In genomic region chr3:122408798-122409311, GRCm38 (mm10) we compare ENCODE assay signal across 20 mouse cellular contexts.
DNase-seq lines count a peak whose midpoint lies in the region; ATAC-seq and TF ChIP-seq lines count a peak whose summit lies in the region.
"Had no signal": no experiment of that assay in that cellular context is flagged by ENCODE, and none has a peak within 500 bp of the region (broad histone marks: within the 10 kb centered on the region; RNA-seq: fewer than 3 reads in every experiment).

No protein-coding gene starts in this region.

- H3K27me3 ChIP-seq in liver, postnatal 0 days (ENCODE audit: insufficient read depth, low read length) = no peaks in the 10 kb centered on the region
- H3K27me3 ChIP-seq in stomach, postnatal 0 days (ENCODE audit: control insufficient read depth, insufficient read depth, low read length) = no peaks in the 10 kb centered on the region
- H3K27me3 ChIP-seq: neural tube, embryonic 12.5 days; stomach, embryonic 15.5 days had no signal

- DNase-seq in liver, postnatal 0 days = no peak
- DNase-seq in liver (no peak), NIH3T3 (ENCODE audit: low read depth) (peak; percentile 22)
- peak; percentile 58 for DNase-seq in lung, postnatal 10 days
- DNase-seq in stomach, postnatal 0 days (ENCODE audit: low spot score) = no peak
- DNase-seq in layer of hippocampus, adult 11-12 months (ENCODE audit: low spot score) = no peak
- DNase-seq: cerebellum, adult 11-12 months; cerebellum, postnatal 36 days; forebrain, postnatal 0 days; gastrocnemius, postnatal 25 days; heart, postnatal 36 days; kidney, adult 2 months had no signal

- no peaks in the 10 kb centered on the region for H3K4me1 ChIP-seq in liver, postnatal 0 days (ENCODE audit: insufficient read depth)
- H3K4me1 ChIP-seq in stomach, postnatal 0 days (replicated peaks; ENCODE audit: control insufficient read depth, insufficient read depth) = no peaks in the 10 kb centered on the region

- TF ChIP-seq CTCF in liver, postnatal 0 days (IDR thresholded peaks at IDR 0.05; ENCODE audit: low read depth) = no peak
- no peak for TF ChIP-seq CTCF in stomach, postnatal 0 days (IDR thresholded peaks at IDR 0.05; ENCODE audit: low read depth)

- peak; percentile 38; the same call in 1 of the 2 replicates for ATAC-seq in liver, postnatal 0 days
- 0 out of 2 replicates have a peak, but pooled peaks have one; percentile 56 for ATAC-seq in stomach, postnatal 0 days (ENCODE audit: low FRiP score, low TSS enrichment)
- ATAC-seq in frontal cortex, adult (ENCODE audit: low TSS enrichment) = no peak
- ATAC-seq: forebrain, postnatal 0 days; hindbrain, postnatal 0 days had no signal

- WGBS in liver, postnatal 0 days (ENCODE audit: insufficient replicate concordance) = 56% methylated on average over 15 of the region's 15 CpGs
- 63% methylated on average over 15 of the region's 15 CpGs for WGBS in stomach, postnatal 0 days

- no peak overlapping the region for H3K4me2 ChIP-seq in liver, postnatal 0 days (ENCODE audit: low read depth, low read length)
- no peak overlapping the region for H3K4me2 ChIP-seq in stomach, postnatal 0 days (replicated peaks; ENCODE audit: low read depth)
- H3K4me2 ChIP-seq: heart, embryonic 11.5 days; liver, embryonic 11.5 days; neural tube, embryonic 12.5 days; stomach, embryonic 15.5 days had no signal

- no peak overlapping the region for H3K4me3 ChIP-seq in liver, postnatal 0 days (ENCODE audit: low read depth, low read length)
- no peak overlapping the region for H3K4me3 ChIP-seq in stomach, postnatal 0 days (ENCODE audit: low read depth, low read length)
- H3K4me3 ChIP-seq: embryonic facial prominence, embryonic 10.5 days; erythroblast, embryonic 14.5 days; neural tube, embryonic 12.5 days; stomach, embryonic 15.5 days had no signal

- no peak for TF ChIP-seq EP300 in liver, postnatal 0 days (IDR thresholded peaks at IDR 0.05; ENCODE audit: low read depth)
- no peak for TF ChIP-seq EP300 in stomach, postnatal 0 days (optimal IDR thresholded peaks at IDR 0.05)

- no peak overlapping the region for H3K9ac ChIP-seq in liver, postnatal 0 days (replicated peaks)
- H3K9ac ChIP-seq in stomach, postnatal 0 days (ENCODE audit: low read length) = no peak overlapping the region
- H3K9ac ChIP-seq: forebrain, postnatal 0 days; neural tube, embryonic 12.5 days; stomach, embryonic 15.5 days had no signal

- no peak overlapping the region for H3K27ac ChIP-seq in liver, postnatal 0 days (ENCODE audit: low read depth)
- no peak overlapping the region for H3K27ac ChIP-seq in stomach, postnatal 0 days (replicated peaks)
- H3K27ac ChIP-seq: embryonic facial prominence, embryonic 10.5 days; hindbrain, postnatal 0 days; neural tube, embryonic 12.5 days; stomach, embryonic 15.5 days had no signal

- no peaks in the 10 kb centered on the region for H3K36me3 ChIP-seq in liver, postnatal 0 days (replicated peaks; ENCODE audit: insufficient read depth, low read length)
- H3K36me3 ChIP-seq in stomach, postnatal 0 days (ENCODE audit: control insufficient read depth, insufficient read depth, low read length) = no peaks in the 10 kb centered on the region
- H3K36me3 ChIP-seq: embryonic facial prominence, embryonic 10.5 days; neural tube, embryonic 12.5 days; stomach, embryonic 15.5 days had no signal

- H3K9me3 ChIP-seq in liver, postnatal 0 days (ENCODE audit: low read length) = no peaks in the 10 kb centered on the region
- no peaks in the 10 kb centered on the region for H3K9me3 ChIP-seq in stomach, postnatal 0 days (ENCODE audit: control insufficient read depth, low read length)
- H3K9me3 ChIP-seq: embryonic facial prominence, embryonic 10.5 days; neural tube, embryonic 12.5 days; stomach, embryonic 15.5 days had no signal

Comparison
In these comparisons a context has a peak if more than half of its experiments do, and no peak if none do; other contexts are left out.
1. DNase-seq: peak in NIH3T3 (single experiment) and lung, postnatal 10 days (single experiment); none in liver, postnatal 0 days (single experiment), liver (single experiment), stomach, postnatal 0 days (single experiment) and layer of hippocampus, adult 11-12 months (single experiment).